Mouse (Mus musculus) splenic B cell, adult 2 months (primary cell): ENCODE data around the gene Btbd2.

Experiments
- DNase-seq: peaks from one replicate; pipeline ENCODE4 v3.0.0-alpha.2; 2011; ENCODE audit warnings: low read depth, low spot score
- H3K27me3 ChIP-seq: 2 replicates; pipeline ENCODE4 v1.6.1; 2012; ENCODE audit warnings: mild to moderate bottlenecking, low read length, moderate library complexity, mixed read lengths; ENCODE audit not compliant: control insufficient read depth, poor library complexity, insufficient read depth, severe bottlenecking
- H3K36me3 ChIP-seq: 2 replicates; pipeline ENCODE4 v1.6.1; 2012; ENCODE audit warnings: mild to moderate bottlenecking, low read length, moderate library complexity, mixed read lengths; ENCODE audit not compliant: control insufficient read depth, poor library complexity, insufficient read depth, severe bottlenecking

The Btbd2 gene

DNA sequence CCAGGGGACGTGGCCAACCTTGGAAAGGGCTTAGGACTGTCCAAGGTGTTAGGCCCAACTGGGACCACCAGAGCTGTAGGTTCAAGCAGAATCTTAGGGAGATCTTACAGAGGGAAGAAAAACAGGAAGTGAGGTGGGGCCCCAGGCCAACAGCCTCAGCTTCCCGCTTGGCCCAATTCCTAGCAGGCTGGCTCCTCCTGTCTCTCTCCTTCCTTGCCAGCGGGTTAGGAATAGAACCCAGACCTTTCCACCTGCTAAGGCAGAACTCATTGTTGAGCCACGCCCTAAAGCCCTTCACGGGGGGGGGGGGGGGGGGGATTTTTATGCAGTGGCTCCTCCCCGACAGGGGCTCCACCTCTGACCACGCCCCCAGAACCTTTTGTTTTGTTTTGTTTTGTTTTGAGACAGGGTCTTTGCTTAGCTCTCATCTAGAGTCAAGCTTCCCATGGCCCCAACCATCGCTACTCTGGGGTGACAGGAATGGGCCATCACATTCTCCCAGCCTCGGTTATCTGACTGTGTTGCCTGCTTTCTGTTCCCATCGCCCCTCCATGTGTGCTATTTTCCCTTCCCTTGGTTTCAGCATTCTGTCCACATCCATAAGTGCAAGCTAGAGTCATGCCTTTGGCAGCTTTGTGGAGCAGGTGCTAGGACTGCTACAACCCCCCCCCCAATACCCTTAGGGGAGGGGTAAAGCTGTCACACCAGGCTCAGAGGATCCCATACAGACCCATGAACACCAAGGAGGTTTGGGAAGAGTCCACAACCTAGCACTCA lies 21.9 kb upstream of the Btbd2 start:
- no peaks in the 10 kb centered on the region for H3K36me3 ChIP-seq
- H3K27me3 ChIP-seq, result no peaks in the 10 kb centered on the region
- peak; percentile 55 for DNase-seq

DNA sequence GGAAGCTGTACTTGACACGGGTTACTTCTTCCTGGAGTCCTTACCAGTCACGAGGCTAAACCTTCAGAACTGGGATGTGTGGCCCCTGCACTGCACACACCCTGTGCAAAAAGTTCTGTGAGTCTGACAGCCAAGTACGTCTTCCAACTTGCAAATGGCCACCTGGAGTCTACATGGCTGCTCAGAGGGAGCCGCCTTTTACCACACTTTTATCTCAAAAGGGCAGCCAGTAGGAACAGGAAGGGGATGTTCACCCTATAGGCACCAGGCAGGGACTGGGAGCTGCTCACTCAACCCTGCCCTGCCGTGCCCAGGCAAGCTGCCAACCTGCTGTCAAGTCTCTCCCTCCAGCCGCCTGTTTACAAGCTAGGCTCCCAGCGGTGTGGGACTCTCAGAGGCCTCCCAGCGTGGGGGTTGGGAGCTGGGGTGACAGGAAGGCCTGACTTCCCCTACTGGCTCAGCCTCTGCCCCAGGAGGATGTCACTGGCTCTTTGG lies 21.1 kb upstream of the Btbd2 start, which contains the start of gene Mknk2:
Gene Mknk2, minus strand, starts transcription at position 171 of the 495 bp plus-strand sequence.
- Histone ChIP-seq H3K27me3 (no peaks in the 10 kb centered on the region), H3K36me3 (peaks cover 2% of the 10 kb centered on the region; the same call in 1 of the 2 replicates)
- peak; percentile 74 for DNase-seq

GRCm38 (mm10) chr10:80677128-80677875 lies 20.4 kb upstream of the Btbd2 start:
- peaks cover 3% of the 10 kb centered on the region; the same call in 1 of the 2 replicates for H3K36me3 ChIP-seq
- H3K27me3 ChIP-seq, result no peaks in the 10 kb centered on the region
- DNase-seq, result peak; percentile 62

- peak; percentile 100 for DNase-seq
- no peaks in the 10 kb centered on the region for H3K27me3 ChIP-seq
Measured at GRCm38 (mm10) chr10:80676198-80676928, 19.5 kb upstream of the Btbd2 start.

GRCm38 (mm10) chr10:80675405-80676197 lies 18.7 kb upstream of the Btbd2 start:
- peaks cover 11% of the 10 kb centered on the region for H3K36me3 ChIP-seq
- H3K27me3 ChIP-seq, result no peaks in the 10 kb centered on the region
- peak; percentile 32 for DNase-seq

More at GRCm38 (mm10) chr10:80676198-80676928, 19.5 kb upstream of the Btbd2 start:
- peaks cover 8% of the 10 kb centered on the region for H3K36me3 ChIP-seq

GRCm38 (mm10) chr10:80674851-80675404 lies 18.1 kb upstream of the Btbd2 start:
- peaks cover 11% of the 10 kb centered on the region for H3K36me3 ChIP-seq
- no peak for DNase-seq
- H3K27me3 ChIP-seq, result no peaks in the 10 kb centered on the region

GRCm38 (mm10) chr10:80674161-80674711 lies 17.4 kb upstream of the Btbd2 start:
- peaks cover 13% of the 10 kb centered on the region for H3K36me3 ChIP-seq
- no peak for DNase-seq

DNA sequence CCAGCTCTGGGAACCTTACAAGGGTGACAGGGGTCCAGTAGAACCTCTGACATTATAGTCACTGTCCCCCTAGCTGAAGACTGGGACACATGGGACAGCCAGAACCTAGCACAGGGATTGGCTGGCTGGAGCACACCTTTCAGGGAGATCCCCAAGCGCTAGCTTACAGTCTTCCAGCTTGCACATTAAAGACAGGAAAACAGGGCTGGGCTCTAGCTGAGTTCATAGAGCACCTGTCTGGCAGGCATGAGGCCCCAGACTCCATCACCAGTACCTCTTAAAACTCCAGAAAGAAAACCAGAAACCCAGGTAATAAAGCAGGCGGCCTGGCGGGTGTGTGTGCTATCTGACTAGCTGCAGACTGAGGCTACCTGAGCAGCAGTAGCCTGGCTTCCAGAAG lies 16.8 kb upstream of the Btbd2 start:
- peaks cover 16% of the 10 kb centered on the region for H3K36me3 ChIP-seq
- DNase-seq, result no peak
- H3K27me3 ChIP-seq, result no peaks in the 10 kb centered on the region

More at GRCm38 (mm10) chr10:80674161-80674711, 17.4 kb upstream of the Btbd2 start:
- no peaks in the 10 kb centered on the region for H3K27me3 ChIP-seq

GRCm38 (mm10) chr10:80671936-80672690 lies 15.2 kb upstream of the Btbd2 start:
- DNase-seq, result no peak
- no peaks in the 10 kb centered on the region for H3K27me3 ChIP-seq
- peaks cover 24% of the 10 kb centered on the region for H3K36me3 ChIP-seq

GRCm38 (mm10) chr10:80671251-80671650 lies 14.4 kb upstream of the Btbd2 start:
- H3K27me3 ChIP-seq, result no peaks in the 10 kb centered on the region
- peaks cover 32% of the 10 kb centered on the region for H3K36me3 ChIP-seq
- no peak for DNase-seq

DNA sequence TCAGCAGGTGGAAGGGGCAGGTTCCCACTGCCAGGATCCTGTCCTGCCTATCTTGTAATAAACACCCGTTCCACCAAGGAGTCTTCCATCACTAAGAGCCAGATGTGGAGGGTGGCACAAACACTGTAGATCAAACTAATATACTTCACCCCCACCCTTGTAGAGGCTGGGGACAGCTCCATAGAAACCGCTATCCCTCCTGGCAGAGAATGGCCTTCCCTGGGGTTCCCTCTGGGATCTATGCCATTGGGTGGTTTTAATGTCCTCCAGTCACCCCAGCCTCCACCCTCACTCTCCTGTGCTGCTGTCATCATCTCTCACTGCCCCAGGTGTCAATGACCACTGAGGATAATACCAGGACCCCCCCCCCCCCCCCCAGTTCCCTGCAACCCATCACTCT lies 13.7 kb upstream of the Btbd2 start:
- DNase-seq, result no peak
- Histone ChIP-seq H3K36me3 (peaks cover 35% of the 10 kb centered on the region), H3K27me3 (no peaks in the 10 kb centered on the region)

DNA sequence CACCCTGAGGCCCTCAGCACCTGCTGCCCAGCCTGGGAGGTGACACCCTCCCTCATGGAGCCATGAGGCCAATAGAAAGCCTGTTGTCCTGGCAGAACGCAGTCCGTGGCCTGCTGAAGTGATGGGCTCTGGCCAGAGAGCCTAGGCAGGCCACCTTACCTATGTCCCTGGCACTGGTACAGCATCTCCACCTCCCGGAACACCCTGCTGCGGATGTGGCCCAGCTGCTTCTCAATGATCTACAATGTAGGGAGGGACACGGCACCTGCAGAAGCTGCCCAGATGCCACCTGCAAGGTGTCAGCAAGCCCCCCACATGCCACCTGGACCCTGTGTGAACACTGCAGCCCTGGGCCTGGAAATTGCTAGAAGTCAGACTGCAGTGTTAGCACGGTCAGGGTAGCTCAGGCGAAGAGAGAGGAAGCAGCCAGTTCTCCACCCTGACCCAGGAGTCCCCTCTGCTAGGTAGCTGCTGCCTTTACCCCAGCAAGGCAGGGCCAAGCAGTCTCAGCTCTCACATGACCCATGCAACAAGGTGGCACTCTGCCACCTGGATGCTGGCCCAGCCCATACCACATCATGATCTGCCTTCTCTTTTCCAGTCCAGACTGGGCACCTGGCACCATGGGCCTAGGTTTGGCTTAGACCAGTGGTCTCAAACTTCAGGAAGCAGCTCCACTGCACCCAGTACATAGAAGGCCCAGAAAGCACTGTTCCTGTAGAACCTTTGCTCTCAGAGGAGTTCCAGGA lies 13.0 kb upstream of the Btbd2 start:
- peaks cover 36% of the 10 kb centered on the region for H3K36me3 ChIP-seq
- DNase-seq, result peak; percentile 38
- no peaks in the 10 kb centered on the region for H3K27me3 ChIP-seq
